Mouse (Mus musculus) neural tube, embryonic 10.5 days (tissue): Measurements from ENCODE around the gene Dlx6.
A peak's percentile ranks its signal among the peaks of the same experiment; 100 is the strongest.

Experiments
- DNase-seq: peaks from one replicate; pipeline ENCODE4 v3.0.0-alpha.2; 2017; ENCODE audit warnings: low spot score; ENCODE audit errors: extremely low spot score

The Dlx6 gene

DNA sequence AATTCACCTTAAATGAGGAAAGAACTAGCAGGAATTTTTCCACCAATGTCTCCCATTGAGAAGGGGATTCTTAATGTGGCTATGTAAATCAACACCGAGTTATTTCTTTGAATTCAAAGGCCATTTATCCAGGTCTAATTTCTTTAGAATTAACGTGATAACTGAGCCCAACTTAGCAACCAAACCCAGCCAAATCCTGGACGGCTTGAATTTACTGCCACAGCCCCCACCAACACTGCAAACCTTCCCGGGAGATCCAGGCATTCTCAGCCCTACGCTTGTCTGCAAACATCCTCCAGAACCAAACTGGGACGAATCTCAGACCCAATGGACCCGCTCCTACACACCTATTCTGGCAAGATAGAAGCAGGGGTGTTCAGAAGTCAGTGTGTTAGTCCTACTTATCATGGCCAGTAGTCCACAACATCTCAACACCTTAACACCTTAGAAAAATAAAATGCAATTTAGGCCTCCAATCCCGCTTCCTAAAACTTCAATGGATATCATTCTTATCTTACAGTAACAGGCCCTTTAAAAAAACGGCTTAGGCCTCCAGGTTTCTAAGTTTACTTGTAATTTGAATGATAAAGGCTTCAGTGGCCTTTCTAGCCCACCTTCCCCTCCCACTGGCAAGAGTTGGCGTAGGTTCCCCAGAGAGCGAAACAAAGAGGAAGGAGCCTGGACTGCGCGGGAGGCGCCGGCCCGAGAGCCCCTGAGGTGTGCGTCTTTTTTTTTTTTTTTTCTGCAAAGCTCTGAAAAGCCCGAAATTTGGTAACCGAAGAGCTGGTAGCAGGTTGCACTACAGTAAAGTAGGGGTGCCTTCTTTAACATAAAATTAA is 3.8 kb upstream of the Dlx6 start:
- peak; percentile 32 for DNase-seq

DNA sequence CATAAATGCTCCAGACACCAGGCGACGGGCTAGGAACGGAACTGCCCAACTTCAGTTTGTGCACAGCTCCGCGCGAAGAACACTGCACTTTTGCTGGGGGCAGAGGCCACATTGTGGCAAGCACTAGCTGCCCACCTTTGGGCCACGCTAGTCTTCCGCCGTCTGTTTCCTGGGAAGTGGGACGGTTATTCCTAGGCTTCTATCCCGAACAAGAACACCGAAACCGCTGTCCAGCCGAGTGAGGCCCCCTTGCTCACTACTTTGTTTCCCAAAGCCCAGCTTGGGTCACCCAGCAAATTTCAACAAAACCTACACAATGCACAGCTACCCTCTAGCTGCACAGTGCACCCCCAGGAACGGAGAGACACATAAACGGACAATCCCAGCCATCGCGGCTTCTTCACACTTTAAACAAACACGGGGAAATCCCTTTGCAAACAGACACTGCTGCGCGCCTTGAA is 3.2 kb upstream of the Dlx6 start:
- no peak for DNase-seq

DNA sequence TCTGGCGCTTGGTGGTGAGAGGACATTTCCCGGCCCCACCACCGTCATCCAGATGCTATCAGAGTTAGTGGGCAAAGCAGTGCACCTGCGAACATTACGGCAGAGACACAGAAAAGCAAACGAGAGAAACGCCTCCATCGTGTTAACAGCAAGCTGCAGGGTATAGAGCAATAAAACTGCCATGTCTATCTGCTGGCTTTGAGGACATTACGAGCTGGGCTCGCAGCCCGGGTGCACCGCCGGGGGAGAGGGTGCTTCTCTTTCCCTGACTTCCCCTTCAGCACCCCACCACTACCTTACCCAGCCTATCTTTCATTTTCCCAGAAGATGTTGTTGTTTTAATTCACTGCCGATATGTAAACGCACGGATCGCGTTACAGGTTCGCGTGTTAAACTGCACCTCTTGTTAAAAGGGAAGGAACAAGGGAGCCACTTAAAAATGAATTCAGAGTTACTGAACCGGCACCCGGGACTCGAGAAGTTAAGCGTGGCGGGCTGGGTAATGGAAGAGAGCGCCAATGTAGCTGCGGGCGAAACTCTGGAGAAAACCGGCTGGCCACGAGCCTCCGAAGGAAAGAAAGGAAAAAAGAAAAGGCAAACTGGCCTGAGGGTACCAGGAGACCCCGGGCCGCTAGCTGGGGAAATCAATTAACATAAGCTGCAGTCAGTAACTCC is 2.6 kb upstream of the Dlx6 start:
- DNase-seq, result peak; percentile 75

- DNase-seq, result peak; percentile 56
Observed at GRCm38 (mm10) chr6:6861086-6861797, 1.9 kb upstream of the Dlx6 start.

DNA sequence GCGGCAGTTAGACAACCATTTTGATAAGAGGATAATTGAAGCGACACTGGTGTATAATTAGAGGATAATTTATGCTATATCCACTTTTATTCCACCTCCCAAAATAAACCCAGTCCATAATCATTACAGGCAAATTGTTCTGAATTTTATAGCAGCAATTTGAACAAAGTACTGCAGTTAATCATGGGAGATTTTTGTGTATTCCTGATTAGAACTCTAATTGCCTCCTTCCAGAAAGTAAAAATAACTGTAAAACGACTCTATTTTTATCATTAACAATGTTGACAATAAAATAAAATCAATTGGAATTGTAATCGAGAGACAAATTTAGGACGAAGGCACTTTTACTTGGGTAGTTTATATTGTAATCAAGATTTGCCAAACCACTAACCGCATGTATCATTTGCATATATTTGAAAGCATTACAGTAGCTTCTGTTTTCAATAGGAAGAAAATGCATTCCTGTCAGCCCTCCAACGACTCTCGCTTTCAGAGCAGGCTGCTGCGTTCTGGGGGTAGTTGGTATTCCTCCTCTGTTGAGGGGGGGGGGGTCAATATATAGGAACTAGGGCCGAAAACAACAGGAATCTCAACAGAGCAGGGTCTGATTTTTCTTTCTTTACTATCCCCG is 1.2 kb upstream of the Dlx6 start:
- DNase-seq, result no peak

GRCm38 (mm10) chr6:6862611-6863010 is 523 bp upstream of the Dlx6 start:
- peak; percentile 88 for DNase-seq

GRCm38 (mm10) chr6:6863955-6864354 is 821 bp downstream of the Dlx6 start:
- peak; percentile 78 for DNase-seq

DNA sequence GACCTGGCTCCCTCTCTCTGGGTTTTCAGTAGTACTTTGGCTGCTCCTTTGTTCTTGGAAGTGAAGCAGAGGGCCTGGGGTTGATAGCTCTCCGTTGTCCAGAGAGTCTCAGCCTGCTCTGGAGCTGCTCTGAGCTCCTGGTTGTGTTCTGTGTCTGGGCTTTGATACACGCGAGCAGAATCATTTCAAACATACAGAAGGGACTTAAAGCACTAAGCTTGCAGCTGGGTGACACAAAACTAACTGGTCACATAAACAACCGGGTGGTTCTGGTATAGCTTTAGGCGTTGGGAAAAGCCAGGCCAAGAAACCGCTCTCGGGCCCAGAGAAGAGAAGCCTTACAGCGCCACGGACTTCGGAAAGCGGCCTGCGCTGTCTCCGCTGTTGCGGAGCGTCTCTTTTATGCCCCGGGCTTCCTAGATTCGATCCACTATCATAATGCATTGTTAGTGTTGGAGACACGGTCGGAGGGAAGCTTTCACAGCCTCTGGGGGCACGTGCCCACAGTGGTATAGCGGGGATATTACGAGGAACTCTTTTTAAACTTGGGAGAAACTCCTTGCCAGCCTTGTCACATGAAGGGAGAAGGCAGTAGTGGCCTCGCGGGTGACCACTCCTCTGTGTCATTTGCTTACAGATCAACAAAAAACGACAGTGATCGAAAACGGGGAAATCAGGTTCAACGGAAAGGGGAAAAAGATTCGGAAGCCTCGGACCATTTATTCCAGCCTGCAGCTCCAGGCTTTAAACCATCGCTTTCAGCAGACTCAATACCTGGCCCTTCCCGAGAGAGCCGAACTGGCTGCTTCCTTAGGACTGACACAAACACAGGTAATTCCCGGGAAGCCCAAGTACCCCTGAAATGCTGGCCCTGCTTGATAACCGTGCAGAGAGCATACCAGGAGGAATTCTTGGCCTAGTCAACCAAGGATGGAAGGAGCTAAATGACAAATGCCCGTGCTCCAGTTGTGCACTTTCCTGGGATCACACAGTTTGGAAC is 1.6 kb downstream of the Dlx6 start:
- DNase-seq, result peak; percentile 76

- DNase-seq, result peak; percentile 39
Observed at GRCm38 (mm10) chr6:6867031-6867430, 3.9 kb downstream of the Dlx6 start.

DNA sequence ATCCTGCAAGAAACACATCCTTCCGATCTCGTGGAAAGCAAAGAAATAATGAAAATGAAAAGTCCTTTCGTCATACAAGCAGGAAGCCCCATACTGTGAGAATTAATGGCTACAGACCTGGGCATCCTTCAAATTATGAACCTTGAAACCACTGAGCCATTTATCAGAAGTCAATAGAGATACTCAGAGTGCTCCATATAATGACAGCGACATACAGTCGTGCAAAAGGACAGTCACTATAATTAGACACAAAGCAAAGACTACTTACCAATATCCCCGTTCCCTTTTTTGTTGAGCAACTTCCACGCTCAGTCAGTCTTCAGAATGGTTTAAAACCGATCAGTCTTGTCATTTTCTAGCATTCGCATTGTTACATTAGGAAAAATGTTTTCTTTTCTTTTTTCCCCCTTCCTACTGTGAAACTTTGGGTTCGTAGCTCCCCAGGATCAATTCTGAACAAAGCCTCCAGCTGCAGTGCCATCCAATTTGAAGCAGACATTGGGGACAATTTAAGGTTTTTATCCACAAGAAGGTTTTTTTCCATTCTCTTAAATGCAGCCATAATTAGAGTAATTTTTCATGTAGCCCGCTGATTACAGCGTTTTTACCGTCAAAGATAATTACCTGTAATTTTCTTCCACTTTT is 6.0 kb downstream of the Dlx6 start:
- DNase-seq, result no peak

GRCm38 (mm10) chr6:6869961-6870800 is 7.0 kb downstream of the Dlx6 start:
- DNase-seq, result peak; percentile 34

DNA sequence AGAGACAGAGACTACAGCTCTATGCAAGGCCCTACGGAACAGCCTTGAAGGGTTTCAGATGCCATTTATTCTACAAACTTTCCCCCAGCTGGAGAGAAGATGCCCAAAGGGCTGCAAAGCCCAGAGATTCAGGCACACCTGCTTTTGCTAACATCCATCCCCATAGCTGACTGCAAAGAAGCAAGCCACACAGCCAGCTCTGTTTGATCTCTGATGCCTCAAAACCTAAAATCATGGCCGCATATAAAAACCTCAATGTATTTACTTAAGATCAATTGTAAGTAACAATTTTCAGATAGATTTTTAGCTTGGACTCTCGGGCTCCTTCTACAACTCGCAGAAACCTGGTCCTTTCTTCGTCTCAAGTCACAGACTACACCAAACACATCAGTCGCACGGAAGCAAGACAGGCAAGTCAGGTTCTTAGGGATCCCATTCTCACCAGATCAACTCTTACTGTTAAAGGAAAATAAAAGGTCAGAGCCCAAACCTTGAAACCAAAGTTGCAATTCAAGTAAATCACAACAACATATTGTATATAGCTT is 7.8 kb downstream of the Dlx6 start:
- DNase-seq, result peak; percentile 31

- no peak for DNase-seq
Observed at GRCm38 (mm10) chr6:6871692-6872091, 8.6 kb downstream of the Dlx6 start.

GRCm38 (mm10) chr6:6872873-6873272 is 9.7 kb downstream of the Dlx6 start:
- peak; percentile 48 for DNase-seq

DNA sequence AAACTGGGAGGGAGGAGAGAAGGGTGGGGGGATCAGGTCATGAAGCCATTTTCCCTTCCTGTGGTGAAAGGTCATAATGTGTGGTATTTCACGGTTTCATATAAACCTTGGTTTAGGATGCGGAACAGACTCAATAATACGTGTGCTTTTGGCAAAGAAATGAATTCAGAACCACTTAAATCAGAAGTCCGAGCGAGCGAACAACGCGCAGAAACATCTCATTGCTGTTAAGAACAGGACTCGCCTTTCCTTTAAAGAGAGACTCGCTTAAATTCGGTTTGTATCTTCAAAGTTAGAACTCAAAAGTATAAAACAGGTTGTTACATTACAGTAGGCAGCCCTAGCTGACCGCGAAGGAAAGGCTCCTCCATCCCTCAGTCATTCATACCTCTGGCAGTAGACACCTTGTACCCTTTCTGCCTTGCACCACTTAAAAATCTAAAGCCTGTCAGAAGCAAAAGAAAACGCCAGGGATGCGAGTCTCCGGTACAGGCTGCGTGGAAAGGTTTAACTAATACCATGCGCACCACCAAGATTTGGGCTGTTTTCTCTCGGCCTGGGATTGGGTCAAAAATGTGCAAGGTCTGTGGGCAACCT is 10.4 kb downstream of the Dlx6 start:
- DNase-seq, result no peak

GRCm38 (mm10) chr6:6874073-6874771 is 11.1 kb downstream of the Dlx6 start:
- peak; percentile 59 for DNase-seq

GRCm38 (mm10) chr6:6875136-6875535 is 12.0 kb downstream of the Dlx6 start:
- peak; percentile 62 for DNase-seq

DNA sequence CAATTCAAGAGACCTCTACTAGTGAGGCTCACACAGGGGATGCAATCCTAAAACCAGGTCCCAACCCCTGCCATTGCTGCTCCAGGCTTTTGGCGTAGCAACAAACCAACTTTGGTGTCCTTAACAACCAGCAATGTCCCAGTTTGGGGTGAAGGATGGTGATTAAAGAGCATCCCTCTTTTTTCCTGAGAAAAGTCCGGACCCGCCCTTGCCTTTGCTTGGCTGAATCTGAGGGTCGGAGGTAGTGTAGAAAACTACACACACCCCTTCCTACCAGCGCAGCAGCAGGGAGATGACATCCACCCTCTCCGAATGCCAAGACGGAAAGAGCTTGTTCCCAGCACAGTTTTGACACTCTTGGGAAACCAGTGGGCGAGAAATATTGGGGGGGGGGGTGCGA is 12.5 kb downstream of the Dlx6 start:
- DNase-seq, result peak; percentile 54
